Mouse (Mus musculus): ENCODE measurements at regions not wholly inside any gene's neighbourhood (a gene's known extent, or its start where the extent isn't known, plus 50 kb on each side); places are given as distances from the start of the nearest gene placed in this dataset.

GRCm38 (mm10) chr4:45713046-45713706 is 85.6 kb upstream of the Aldh1b1 start:
- DNase-seq (ENCODE audit: low read depth, low spot score), result no peak

- no peak for DNase-seq (ENCODE audit: low read depth, low spot score)
Observed at GRCm38 (mm10) chr4:45703997-45704396, 94.8 kb upstream of the Aldh1b1 start.

- no peak for DNase-seq (ENCODE audit: low read depth, low spot score)
Observed at GRCm38 (mm10) chr4:45699601-45700000, 99.2 kb upstream of the Aldh1b1 start.

GRCm38 (mm10) chr4:45695239-45695638 is 103.6 kb upstream of the Aldh1b1 start:
- no peak for DNase-seq (ENCODE audit: low read depth, low spot score)

- DNase-seq (ENCODE audit: low read depth, low spot score), result no peak
Observed at GRCm38 (mm10) chr4:45689991-45690916, 108.6 kb upstream of the Aldh1b1 start.

GRCm38 (mm10) chr4:45689572-45689971 is 109.2 kb upstream of the Aldh1b1 start:
- DNase-seq (ENCODE audit: low read depth, low spot score), result no peak

- no peak for DNase-seq (ENCODE audit: low read depth, low spot score)
Observed at GRCm38 (mm10) chr4:45688233-45688632, 110.6 kb upstream of the Aldh1b1 start.

GRCm38 (mm10) chr4:45685031-45685430 is 113.8 kb upstream of the Aldh1b1 start:
- DNase-seq (ENCODE audit: low read depth, low spot score), result no peak

GRCm38 (mm10) chr4:45683205-45683604 is 115.6 kb upstream of the Aldh1b1 start:
- no peak for DNase-seq (ENCODE audit: low read depth, low spot score)

- no peak for DNase-seq (ENCODE audit: low read depth, low spot score)
Observed at GRCm38 (mm10) chr4:45682746-45683145, 116.1 kb upstream of the Aldh1b1 start.

- DNase-seq (ENCODE audit: low read depth, low spot score), result no peak
Observed at GRCm38 (mm10) chr4:45676137-45676536, 122.7 kb upstream of the Aldh1b1 start.

GRCm38 (mm10) chr4:45674291-45674690 is 124.5 kb upstream of the Aldh1b1 start:
- DNase-seq (ENCODE audit: low read depth, low spot score), result no peak

- no peak for DNase-seq (ENCODE audit: low read depth, low spot score)
Observed at GRCm38 (mm10) chr4:45673081-45673819, 125.6 kb upstream of the Aldh1b1 start.

GRCm38 (mm10) chr4:45672262-45673076 is 126.4 kb upstream of the Aldh1b1 start:
- DNase-seq (ENCODE audit: low read depth, low spot score), result no peak

GRCm38 (mm10) chr4:45664372-45664771 is 132.1 kb upstream of the Shb start:
- DNase-seq (ENCODE audit: low read depth, low spot score), result no peak

- DNase-seq (ENCODE audit: low read depth, low spot score), result no peak
Observed at GRCm38 (mm10) chr4:45657350-45657978, 125.2 kb upstream of the Shb start.

- no peak for DNase-seq (ENCODE audit: low read depth, low spot score)
Observed at GRCm38 (mm10) chr4:45655780-45656179, 123.5 kb upstream of the Shb start.

- DNase-seq (ENCODE audit: low read depth, low spot score), result no peak
Observed at GRCm38 (mm10) chr4:45654804-45655155, 122.5 kb upstream of the Shb start.

GRCm38 (mm10) chr4:45654019-45654803 is 121.9 kb upstream of the Shb start:
- DNase-seq (ENCODE audit: low read depth, low spot score), result peak; percentile 40

Data from forelimb bud, embryonic 11.5 days (tissue).